Mouse (Mus musculus) stomach, postnatal 0 days (tissue): Measurements from ENCODE around the gene Epc2.

Source experiments
- CTCF ChIP-seq: IDR thresholded peaks from 2 replicates; pipeline ENCODE4 v1.5.1; 2016; ENCODE audit warnings: antibody characterized with exemption, low read depth, mild to moderate bottlenecking, moderate library complexity
- EP300 ChIP-seq: optimal IDR thresholded peaks from 2 replicates; pipeline ENCODE3; 2016; ENCODE audit warnings: antibody characterized with exemption

DNA sequence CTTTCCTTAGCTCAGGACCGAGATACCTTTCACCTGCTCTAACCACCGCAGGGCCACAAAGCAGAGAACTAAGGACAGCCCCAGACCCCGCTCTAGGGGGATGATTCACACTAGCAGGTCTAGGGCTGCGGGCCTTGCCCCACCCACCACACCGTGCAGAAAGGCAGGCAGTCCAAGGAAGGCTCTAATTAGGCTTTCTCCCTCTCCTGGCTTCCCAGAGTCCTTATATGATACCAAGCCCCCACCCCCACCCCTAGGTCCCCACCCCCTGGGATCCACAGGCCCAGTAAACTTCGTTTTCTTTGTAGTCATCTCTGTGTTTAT is 119.5 kb downstream of the Epc2 start:
- TF ChIP-seq CTCF (no peak), EP300 (no peak)
